Comparison of ENCODE assay signal across 8 mouse cellular contexts in genomic region chr8:117471174-117471573, GRCm38 (mm10). TPM values are rescaled to one million over a fixed set of nuclear protein-coding genes. Genes with fewer than 3 reads are reported as not detected.
DNase-seq lines count a peak whose midpoint lies in the region; TF ChIP-seq lines count a peak whose summit lies in the region.

No protein-coding gene starts in this region.

- peaks cover 3 to 10% of the 10 kb centered on the region in 2 experiments; a peak in 3 of 4 replicates for H3K4me1 ChIP-seq in ES-E14 (ENCODE audit: control insufficient read depth in 2 of 2, insufficient read depth in 2 of 2, low read length in 2 of 2, poor library complexity in 1 of 2)
- H3K4me1 ChIP-seq in embryonic fibroblast, embryonic 13.5 days (ENCODE audit: control insufficient read depth, insufficient read depth, low read length): no peaks in the 10 kb centered on the region

- in situ Hi-C loops in ES-E14 (cut with MboI; ENCODE audit: low sequenced_read_pairs in 2 of 2, unreplicated experiment in 2 of 2): loop anchor here (5.0 to 25.0 kb wide), 3 partner anchors 246 to 364 kb away; no protein-coding TSS in a partner anchor

- H3K36me3 ChIP-seq in ES-E14 (ENCODE audit: control insufficient read depth, insufficient read depth, low read length, poor library complexity, severe bottlenecking): no peaks in the 10 kb centered on the region

- TF ChIP-seq POLR2A in embryonic fibroblast, embryonic 13.5 days (IDR thresholded peaks at IDR 0.05; ENCODE audit: low read depth, low read length): no peak

- H3K9ac ChIP-seq in ES-E14 (ENCODE audit: insufficient read depth, low read depth, low read length, poor library complexity, severe bottlenecking): no peak overlapping the region

- H3K9me3 ChIP-seq in ES-E14 (ENCODE audit: control insufficient read depth, insufficient read depth, low read depth, low read length): no peaks in the 10 kb centered on the region

- H3K27ac ChIP-seq in ES-E14 (ENCODE audit: insufficient read depth, low read depth, low read length, poor library complexity, severe bottlenecking): no peak overlapping the region
- H3K27ac ChIP-seq in embryonic fibroblast, embryonic 13.5 days (ENCODE audit: insufficient read depth, low read length): no peak overlapping the region

- peak; percentile 55 for DNase-seq in ES-E14 (ENCODE audit: low read depth, low spot score)
- DNase-seq in adrenal gland, postnatal 36 days: peak; percentile 65 to 82
- peak; percentile 85 for DNase-seq in heart, postnatal 4 days
- DNase-seq in layer of hippocampus, adult 18-20 months (ENCODE audit: low spot score in 2 of 2): peak; percentile 50 to 85
- peak; percentile 81 for DNase-seq in lung, postnatal 14 days
- peak; percentile 80 for DNase-seq in retina, postnatal 1 day
- peak; percentile 67 for DNase-seq in urinary bladder, postnatal 25 days (ENCODE audit: low spot score)

- H3K4me3 ChIP-seq in ES-E14 (ENCODE audit: insufficient read depth in 1 of 2, low read depth in 1 of 2, low read length in 2 of 2, poor library complexity in 1 of 2, severe bottlenecking in 1 of 2): no peak overlapping the region
- H3K4me3 ChIP-seq in embryonic fibroblast, embryonic 13.5 days (ENCODE audit: insufficient read depth, low read length): no peak overlapping the region

- peak; percentile 78; the same call in 1 of the 2 replicates for TF ChIP-seq CTCF in embryonic fibroblast, embryonic 13.5 days (IDR thresholded peaks at IDR 0.05; ENCODE audit: borderline replicate concordance, insufficient read depth, low read length)

TF ChIP-seq in ES-E14, 5 proteins besides CTCF, POLR2A, EP300 and RAD21:
- no peak for TF ChIP-seq MAFK (IDR thresholded peaks at IDR 0.05; ENCODE audit: insufficient read depth, low read depth, low read length)
- 0 out of 2 replicates have a peak, but pooled peaks have one; percentile 39 for TF ChIP-seq ZC3H11A (IDR thresholded peaks at IDR 0.05; ENCODE audit: borderline replicate concordance, low read depth, low read length)
- no peak for TF ChIP-seq HCFC1 (IDR thresholded peaks at IDR 0.05; ENCODE audit: borderline replicate concordance, insufficient read depth, low read length)
- TF ChIP-seq ZNF384 (IDR thresholded peaks at IDR 0.05; ENCODE audit: low read depth, low read length): no peak
- no peak for TF ChIP-seq CHD2 (IDR thresholded peaks at IDR 0.05; ENCODE audit: low read depth, low read length)

RNA-seq across cellular contexts. Expression of gene Plcg2, which starts 26.9 kb away (rescaled TPM):
- total RNA-seq in ES-E14 (2012; rRNA removed): 32.4 and 35.5 TPM in 2 replicates
- total RNA-seq in adrenal gland, postnatal 36 days (2021): 1 to 10 TPM; 4.1 to 6.7 TPM
- polyA plus RNA-seq in embryonic fibroblast, embryonic 13.5 days (2011; ENCODE audit: insufficient read length, low read depth, missing spikeins): 2.6 and 3.2 TPM in 2 replicates
- 10 to 100 TPM; 13.9 to 16.3 TPM for total RNA-seq in heart, postnatal 4 days (2021)
- total RNA-seq in layer of hippocampus, adult 18-20 months (2021): 1 to 10 TPM; 3.2 to 4.2 TPM
